Mouse (Mus musculus): Measurements from ENCODE around the gene Auts2. TPM values are rescaled to one million over a fixed set of nuclear protein-coding genes. Genes with fewer than 3 reads are reported as not detected.

Gene Auts2
- polyA plus RNA-seq, 1 experiment = 39.0 TPM

DNA sequence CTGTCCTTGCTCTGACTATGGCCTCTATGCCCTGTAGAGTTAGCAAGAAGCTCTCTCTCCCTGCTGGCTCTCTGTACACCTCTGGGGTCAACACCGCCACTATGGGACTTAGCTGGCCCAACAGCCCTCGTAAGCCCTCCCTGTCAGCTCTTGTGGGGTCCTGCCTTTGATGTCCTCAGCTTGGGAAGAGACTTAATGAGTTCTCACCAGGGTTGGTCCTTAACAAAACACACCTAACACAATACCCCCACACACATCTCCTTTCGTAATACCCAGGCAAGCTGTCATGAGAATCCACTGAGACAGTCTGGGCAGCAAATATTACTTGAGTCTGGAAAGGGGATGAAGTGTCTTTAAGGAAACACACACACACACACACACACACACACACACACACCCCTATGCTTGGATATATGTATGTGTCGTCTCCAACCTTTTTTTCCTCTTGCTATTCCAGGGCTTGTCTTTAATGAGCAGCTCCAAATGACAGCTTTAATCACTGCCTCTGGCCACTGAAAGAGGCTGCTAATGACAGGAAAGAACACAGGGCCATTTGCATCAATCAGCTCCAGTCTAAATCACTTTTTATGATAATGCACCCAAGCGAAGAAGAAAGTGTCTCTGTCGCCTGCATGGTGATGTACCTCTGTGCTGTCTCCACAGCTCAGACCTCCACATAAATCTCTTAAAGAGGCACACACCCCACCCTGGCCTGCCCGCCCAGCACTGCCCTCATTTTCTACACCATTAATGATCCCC is 941.0 kb downstream of the Auts2 start:
- TF ChIP-seq CTCF (IDR thresholded peaks at IDR 0.05; ENCODE audit: borderline replicate concordance, insufficient read depth, low read depth, low read length) (no peak), POLR2A (IDR thresholded peaks at IDR 0.05; ENCODE audit: borderline replicate concordance, insufficient read depth, low read length) (no peak)
- Histone ChIP-seq H3K27ac (ENCODE audit: insufficient read depth, low read length) (no peak overlapping the region), H3K4me1 (ENCODE audit: control insufficient read depth, insufficient read depth, low read length) (peaks cover 11% of the 10 kb centered on the region), H3K4me3 (replicated peaks; ENCODE audit: insufficient read depth, low read depth, low read length) (no peak overlapping the region), H3K27me3 (ENCODE audit: control insufficient read depth, insufficient read depth, low read length) (no peaks in the 10 kb centered on the region)
- 95% methylated on average over 7 of the region's 7 CpGs for WGBS
- no peak for DNase-seq

DNA sequence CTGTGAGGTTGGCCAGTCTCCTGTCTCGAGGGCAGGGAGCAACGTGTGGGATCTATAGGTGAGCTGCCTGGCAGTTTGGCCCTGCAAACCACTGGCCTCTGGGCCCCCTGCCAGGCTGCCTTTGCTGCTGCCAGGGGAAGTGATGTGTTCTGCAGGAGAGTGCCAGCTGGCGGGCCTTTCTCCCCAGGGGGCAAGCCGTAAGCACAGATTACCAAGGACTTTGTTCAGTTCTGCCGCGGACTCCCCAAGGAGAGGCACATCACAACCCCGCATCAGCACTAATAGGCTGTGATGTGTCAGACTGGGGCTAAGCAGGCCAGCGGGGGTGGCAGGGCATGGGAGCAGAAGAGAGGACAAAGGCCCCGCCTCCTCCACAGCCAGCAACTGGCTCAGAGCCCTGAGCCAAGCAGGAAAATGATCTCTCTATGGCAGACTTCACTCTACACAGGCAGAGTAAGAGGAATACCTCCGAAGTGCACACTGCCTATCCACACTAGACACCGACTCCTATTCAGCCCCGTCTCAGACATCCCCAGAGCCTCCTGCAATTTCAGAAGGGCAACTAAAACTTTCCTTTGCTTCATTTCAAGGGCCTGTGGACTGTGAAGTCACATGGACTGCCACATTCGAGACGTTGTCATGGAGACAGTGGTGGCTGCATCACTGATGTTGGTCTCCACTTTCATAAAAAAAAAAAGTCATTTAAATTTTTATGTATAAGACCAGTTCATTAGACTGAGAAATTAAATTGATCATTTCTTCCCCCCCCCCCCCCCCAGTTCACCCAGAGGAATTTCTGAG is 942.6 kb downstream of the Auts2 start:
- DNase-seq = peak; percentile 67 to 68
- H3K27ac ChIP-seq (ENCODE audit: insufficient read depth, low read length) = no peak overlapping the region
- H3K27me3 ChIP-seq (ENCODE audit: control insufficient read depth, insufficient read depth, low read length) = no peaks in the 10 kb centered on the region
- no peak for TF ChIP-seq POLR2A (IDR thresholded peaks at IDR 0.05; ENCODE audit: borderline replicate concordance, insufficient read depth, low read length)
- no peak for TF ChIP-seq CTCF (IDR thresholded peaks at IDR 0.05; ENCODE audit: borderline replicate concordance, insufficient read depth, low read depth, low read length)
- H3K4me3 ChIP-seq (replicated peaks; ENCODE audit: insufficient read depth, low read depth, low read length) = no peak overlapping the region
- 23% methylated on average over 14 of the region's 14 CpGs for WGBS
- H3K4me1 ChIP-seq (ENCODE audit: control insufficient read depth, insufficient read depth, low read length) = peaks cover 11% of the 10 kb centered on the region

GRCm38 (mm10) chr5:131597503-131597902 is 945.6 kb downstream of the Auts2 start:
- no peak overlapping the region for H3K4me3 ChIP-seq (replicated peaks; ENCODE audit: insufficient read depth, low read depth, low read length)
- 93% methylated on average over 3 of the region's 3 CpGs for WGBS
- no peak for DNase-seq
- H3K27ac ChIP-seq (ENCODE audit: insufficient read depth, low read length) = no peak overlapping the region
- TF ChIP-seq POLR2A (IDR thresholded peaks at IDR 0.05; ENCODE audit: borderline replicate concordance, insufficient read depth, low read length) = no peak
- peaks cover 11% of the 10 kb centered on the region for H3K4me1 ChIP-seq (ENCODE audit: control insufficient read depth, insufficient read depth, low read length)
- no peaks in the 10 kb centered on the region for H3K27me3 ChIP-seq (ENCODE audit: control insufficient read depth, insufficient read depth, low read length)

DNA sequence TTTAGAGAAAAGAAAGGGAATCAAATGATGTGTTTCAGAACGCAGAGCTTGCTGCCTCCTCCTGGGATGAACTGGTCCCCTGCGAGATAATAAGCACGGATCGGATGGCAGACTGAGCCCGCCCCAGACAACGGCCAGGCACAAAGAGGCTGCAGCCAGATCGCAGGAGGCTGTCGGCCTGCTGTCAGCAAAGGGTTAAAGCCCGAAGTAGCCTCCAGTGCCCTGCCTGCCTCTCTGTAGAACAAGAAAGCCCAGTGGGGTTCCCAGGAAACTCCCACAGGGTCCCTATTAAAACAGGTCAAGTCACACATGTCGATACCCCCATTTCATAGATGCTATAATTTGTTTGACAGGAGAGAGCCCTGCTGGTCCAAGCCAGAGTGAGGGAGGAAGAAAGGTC is 946.6 kb downstream of the Auts2 start:
- WGBS = 68% methylated on average over 10 of the region's 10 CpGs
- H3K27ac ChIP-seq (ENCODE audit: insufficient read depth, low read length) = no peak overlapping the region

DNA sequence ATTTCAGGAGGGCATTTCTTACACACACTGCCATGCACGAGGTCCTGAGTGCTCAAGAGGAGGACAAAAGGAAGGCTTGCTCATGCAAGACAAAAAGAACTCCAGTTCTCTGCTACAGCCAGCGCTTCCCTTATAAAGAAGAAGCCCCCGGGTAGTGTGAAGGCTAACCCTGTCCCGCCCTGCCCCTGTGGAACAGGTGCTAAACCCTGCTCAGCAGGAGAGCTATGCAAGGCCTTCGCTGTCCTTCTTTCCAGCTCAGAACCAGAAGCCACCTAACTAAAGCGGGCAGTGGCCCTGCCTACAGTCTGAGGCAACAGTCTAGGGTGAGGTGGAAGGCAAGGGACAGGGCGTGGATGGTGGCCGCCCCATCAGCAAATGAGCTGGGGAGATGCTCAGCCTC is 947.4 kb downstream of the Auts2 start:
- H3K4me1 ChIP-seq (ENCODE audit: control insufficient read depth, insufficient read depth, low read length) = peaks cover 10% of the 10 kb centered on the region
- no peak overlapping the region for H3K27ac ChIP-seq (ENCODE audit: insufficient read depth, low read length)
- H3K27me3 ChIP-seq (ENCODE audit: control insufficient read depth, insufficient read depth, low read length) = no peaks in the 10 kb centered on the region
- DNase-seq = no peak
- no peak overlapping the region for H3K4me3 ChIP-seq (replicated peaks; ENCODE audit: insufficient read depth, low read depth, low read length)
- WGBS = 89% methylated on average over 8 of the region's 8 CpGs
- TF ChIP-seq POLR2A (IDR thresholded peaks at IDR 0.05; ENCODE audit: borderline replicate concordance, insufficient read depth, low read length) = no peak
- TF ChIP-seq CTCF (IDR thresholded peaks at IDR 0.05; ENCODE audit: borderline replicate concordance, insufficient read depth, low read depth, low read length) = no peak

More for the DNA sequence above, 946.6 kb downstream of the Auts2 start:
- no peak for DNase-seq
- Histone ChIP-seq H3K4me1 (ENCODE audit: control insufficient read depth, insufficient read depth, low read length) (peaks cover 11% of the 10 kb centered on the region), H3K27me3 (ENCODE audit: control insufficient read depth, insufficient read depth, low read length) (no peaks in the 10 kb centered on the region), H3K4me3 (replicated peaks; ENCODE audit: insufficient read depth, low read depth, low read length) (no peak overlapping the region)
- TF ChIP-seq CTCF (IDR thresholded peaks at IDR 0.05; ENCODE audit: borderline replicate concordance, insufficient read depth, low read depth, low read length) = no peak
- no peak for TF ChIP-seq POLR2A (IDR thresholded peaks at IDR 0.05; ENCODE audit: borderline replicate concordance, insufficient read depth, low read length)

DNA sequence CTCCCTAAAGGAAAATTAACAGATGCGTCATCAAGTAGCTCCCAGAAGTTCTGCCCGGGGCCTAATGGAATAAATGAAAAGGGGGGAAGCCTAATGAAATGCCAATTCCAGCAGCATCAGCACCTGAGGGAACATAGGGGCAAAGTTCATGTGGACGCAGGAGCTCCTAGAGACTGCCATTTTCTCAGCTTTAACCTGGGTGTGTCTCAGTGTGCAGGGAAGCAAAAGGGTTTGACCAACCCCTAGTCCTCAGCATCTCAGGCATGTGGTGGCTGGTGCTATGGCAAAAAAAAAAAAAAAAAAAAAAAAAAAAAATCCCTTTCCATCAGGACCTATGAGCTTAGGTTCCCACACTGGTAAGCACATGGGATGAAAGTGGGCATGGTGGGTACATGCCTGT is 948.5 kb downstream of the Auts2 start:
- DNase-seq = no peak
- no peaks in the 10 kb centered on the region for H3K27me3 ChIP-seq (ENCODE audit: control insufficient read depth, insufficient read depth, low read length)
- TF ChIP-seq POLR2A (IDR thresholded peaks at IDR 0.05; ENCODE audit: borderline replicate concordance, insufficient read depth, low read length) (no peak), CTCF (IDR thresholded peaks at IDR 0.05; ENCODE audit: borderline replicate concordance, insufficient read depth, low read depth, low read length) (no peak)
- H3K4me1 ChIP-seq (ENCODE audit: control insufficient read depth, insufficient read depth, low read length) = peaks cover under 1% of the 10 kb centered on the region; the same call in 1 of the 2 replicates
- 88% methylated on average over 3 of the region's 3 CpGs for WGBS
- H3K27ac ChIP-seq (ENCODE audit: insufficient read depth, low read length) = no peak overlapping the region
- no peak overlapping the region for H3K4me3 ChIP-seq (replicated peaks; ENCODE audit: insufficient read depth, low read depth, low read length)

DNA sequence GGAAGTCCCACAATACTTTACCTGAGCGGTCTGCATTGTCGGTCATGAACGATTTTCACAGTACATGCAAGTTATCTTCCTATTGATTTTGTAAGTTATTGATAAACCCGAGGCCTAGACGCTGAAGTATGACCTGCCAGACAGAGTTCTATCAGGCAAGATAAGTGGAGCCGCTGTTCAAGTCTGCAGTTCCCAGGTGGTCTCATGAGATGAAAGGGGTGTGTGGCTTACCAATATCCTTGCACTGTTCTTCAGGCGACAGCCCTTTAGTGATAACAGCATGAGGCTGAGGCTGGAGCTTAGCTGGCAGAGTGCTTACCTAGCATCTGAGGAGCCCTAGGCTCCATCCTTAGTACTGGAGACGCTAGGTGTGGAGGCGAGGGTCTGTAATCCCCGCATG is 949.9 kb downstream of the Auts2 start:
- no peak for TF ChIP-seq CTCF (IDR thresholded peaks at IDR 0.05; ENCODE audit: borderline replicate concordance, insufficient read depth, low read depth, low read length)
- TF ChIP-seq POLR2A (IDR thresholded peaks at IDR 0.05; ENCODE audit: borderline replicate concordance, insufficient read depth, low read length) = no peak
- WGBS = 96% methylated on average over 10 of the region's 10 CpGs
- H3K4me1 ChIP-seq (ENCODE audit: control insufficient read depth, insufficient read depth, low read length) = no peaks in the 10 kb centered on the region; the same call in 1 of the 2 replicates
- no peaks in the 10 kb centered on the region for H3K27me3 ChIP-seq (ENCODE audit: control insufficient read depth, insufficient read depth, low read length)
- no peak overlapping the region for H3K27ac ChIP-seq (ENCODE audit: insufficient read depth, low read length)
- DNase-seq = no peak
- no peak overlapping the region for H3K4me3 ChIP-seq (replicated peaks; ENCODE audit: insufficient read depth, low read depth, low read length)

Data from cerebellum, adult 2 months (tissue).